Mouse (Mus musculus): ENCODE results near the gene Phf2. TPM values are rescaled to one million over a fixed set of nuclear protein-coding genes. Genes with fewer than 3 reads are reported as not detected.

Gene Phf2
- total and polyA plus RNA-seq, 2 experiments from 2014 or later = 4.7 to 25.0 TPM

- no peaks in the 10 kb centered on the region for H3K36me3 ChIP-seq (ENCODE audit: insufficient read depth, low read length)
- H3K4me2 ChIP-seq (ENCODE audit: low read depth, low read length) = no peak overlapping the region
- no peak overlapping the region for H3K4me3 ChIP-seq (ENCODE audit: low read length)
- TF ChIP-seq CTCF (IDR thresholded peaks at IDR 0.05; ENCODE audit: low read depth) = no peak
- no peak overlapping the region for H3K27ac ChIP-seq
- H3K4me1 ChIP-seq (ENCODE audit: insufficient read depth, low read length) = no peaks in the 10 kb centered on the region
- H3K9me3 ChIP-seq (ENCODE audit: low read length) = no peaks in the 10 kb centered on the region
- 90% methylated on average over 2 of the region's 2 CpGs for WGBS
- H3K9ac ChIP-seq (replicated peaks; ENCODE audit: low read length) = no peak overlapping the region
- ATAC-seq (no peak), DNase-seq (ENCODE audit: low spot score) (no peak)
- H3K27me3 ChIP-seq (ENCODE audit: insufficient read depth, low read length) = no peaks in the 10 kb centered on the region
Measured at GRCm38 (mm10) chr13:48838284-48838683, 32.6 kb downstream of the Phf2 start.

GRCm38 (mm10) chr13:48837537-48837936 is 33.4 kb downstream of the Phf2 start:
- Histone ChIP-seq H3K4me1 (ENCODE audit: insufficient read depth, low read length) (no peaks in the 10 kb centered on the region), H3K4me3 (ENCODE audit: low read length) (no peak overlapping the region), H3K27ac (no peak overlapping the region), H3K36me3 (ENCODE audit: insufficient read depth, low read length) (no peaks in the 10 kb centered on the region), H3K4me2 (ENCODE audit: low read depth, low read length) (no peak overlapping the region), H3K9me3 (ENCODE audit: low read length) (no peaks in the 10 kb centered on the region), H3K9ac (replicated peaks; ENCODE audit: low read length) (no peak overlapping the region), H3K27me3 (ENCODE audit: insufficient read depth, low read length) (no peaks in the 10 kb centered on the region)
- DNase-seq (ENCODE audit: low spot score) (no peak), ATAC-seq (no peak)
- TF ChIP-seq CTCF (IDR thresholded peaks at IDR 0.05; ENCODE audit: low read depth) = no peak
- WGBS = 90% methylated on average over 6 of the region's 6 CpGs

GRCm38 (mm10) chr13:48830528-48831250 is 40.2 kb downstream of the Phf2 start:
- 49% methylated on average over 14 of the region's 14 CpGs for WGBS
- peaks cover 28% of the 10 kb centered on the region; the same call in 1 of the 2 replicates for H3K36me3 ChIP-seq (ENCODE audit: insufficient read depth, low read length)
- 0 out of 2 replicates have a peak, but pooled peaks have one; percentile 4 for TF ChIP-seq CTCF (IDR thresholded peaks at IDR 0.05; ENCODE audit: low read depth)
- H3K9me3 ChIP-seq (ENCODE audit: low read length) = no peaks in the 10 kb centered on the region
- H3K4me1 ChIP-seq (ENCODE audit: insufficient read depth, low read length) = no peaks in the 10 kb centered on the region
- ATAC-seq (peak; percentile 69), DNase-seq (ENCODE audit: low spot score) (peak; percentile 70)
- no peaks in the 10 kb centered on the region for H3K27me3 ChIP-seq (ENCODE audit: insufficient read depth, low read length)
- no peak overlapping the region for H3K4me2 ChIP-seq (ENCODE audit: low read depth, low read length)
- 0 out of 2 replicates have a peak overlapping the region, but pooled peaks have one; percentile 11 for H3K27ac ChIP-seq
- no peak overlapping the region for H3K9ac ChIP-seq (replicated peaks; ENCODE audit: low read length)
- H3K4me3 ChIP-seq (ENCODE audit: low read length) = no peak overlapping the region

- Histone ChIP-seq H3K4me3 (ENCODE audit: low read length) (no peak overlapping the region), H3K4me1 (ENCODE audit: insufficient read depth, low read length) (no peaks in the 10 kb centered on the region), H3K36me3 (ENCODE audit: insufficient read depth, low read length) (peaks cover 37% of the 10 kb centered on the region; the same call in 1 of the 2 replicates), H3K4me2 (ENCODE audit: low read depth, low read length) (no peak overlapping the region), H3K27me3 (ENCODE audit: insufficient read depth, low read length) (no peaks in the 10 kb centered on the region), H3K9me3 (ENCODE audit: low read length) (no peaks in the 10 kb centered on the region), H3K27ac (no peak overlapping the region), H3K9ac (replicated peaks; ENCODE audit: low read length) (no peak overlapping the region)
- ATAC-seq = no peak
- WGBS = 74% methylated on average over 4 of the region's 4 CpGs
- no peak for TF ChIP-seq CTCF (IDR thresholded peaks at IDR 0.05; ENCODE audit: low read depth)
- DNase-seq (ENCODE audit: low spot score) = peak; percentile 28
Measured at GRCm38 (mm10) chr13:48829780-48830179, 41.1 kb downstream of the Phf2 start.

GRCm38 (mm10) chr13:48822871-48823270 is 48.0 kb downstream of the Phf2 start:
- Histone ChIP-seq H3K27me3 (ENCODE audit: insufficient read depth, low read length) (no peaks in the 10 kb centered on the region), H3K9ac (replicated peaks; ENCODE audit: low read length) (no peak overlapping the region), H3K27ac (no peak overlapping the region), H3K9me3 (ENCODE audit: low read length) (no peaks in the 10 kb centered on the region), H3K36me3 (ENCODE audit: insufficient read depth, low read length) (peaks cover 77% of the 10 kb centered on the region), H3K4me1 (ENCODE audit: insufficient read depth, low read length) (no peaks in the 10 kb centered on the region), H3K4me2 (ENCODE audit: low read depth, low read length) (no peak overlapping the region), H3K4me3 (ENCODE audit: low read length) (no peak overlapping the region)
- WGBS = 99% methylated on average over 9 of the region's 9 CpGs
- ATAC-seq (no peak), DNase-seq (ENCODE audit: low spot score) (no peak)
- TF ChIP-seq CTCF (IDR thresholded peaks at IDR 0.05; ENCODE audit: low read depth) = no peak

- H3K4me3 ChIP-seq (ENCODE audit: low read length) = no peak overlapping the region
- 92% methylated on average over 10 of the region's 10 CpGs for WGBS
- H3K4me2 ChIP-seq (ENCODE audit: low read depth, low read length) = no peak overlapping the region
- H3K4me1 ChIP-seq (ENCODE audit: insufficient read depth, low read length) = no peaks in the 10 kb centered on the region
- H3K36me3 ChIP-seq (ENCODE audit: insufficient read depth, low read length) = peaks cover 77% of the 10 kb centered on the region
- no peaks in the 10 kb centered on the region for H3K27me3 ChIP-seq (ENCODE audit: insufficient read depth, low read length)
- DNase-seq (ENCODE audit: low spot score) (no peak), ATAC-seq (no peak)
- H3K9ac ChIP-seq (replicated peaks; ENCODE audit: low read length) = no peak overlapping the region
- H3K9me3 ChIP-seq (ENCODE audit: low read length) = no peaks in the 10 kb centered on the region
- TF ChIP-seq CTCF (IDR thresholded peaks at IDR 0.05; ENCODE audit: low read depth) = no peak
- no peak overlapping the region for H3K27ac ChIP-seq
Measured at GRCm38 (mm10) chr13:48822288-48822687, 48.6 kb downstream of the Phf2 start.

GRCm38 (mm10) chr13:48819131-48819530 is 51.8 kb downstream of the Phf2 start:
- Histone ChIP-seq H3K27me3 (ENCODE audit: insufficient read depth, low read length) (no peaks in the 10 kb centered on the region), H3K4me3 (ENCODE audit: low read length) (no peak overlapping the region), H3K4me1 (ENCODE audit: insufficient read depth, low read length) (no peaks in the 10 kb centered on the region), H3K4me2 (ENCODE audit: low read depth, low read length) (no peak overlapping the region), H3K9me3 (ENCODE audit: low read length) (no peaks in the 10 kb centered on the region), H3K9ac (replicated peaks; ENCODE audit: low read length) (no peak overlapping the region), H3K27ac (no peak overlapping the region), H3K36me3 (ENCODE audit: insufficient read depth, low read length) (peaks cover 79% of the 10 kb centered on the region)
- ATAC-seq (no peak), DNase-seq (ENCODE audit: low spot score) (no peak)
- WGBS = 89% methylated on average over 3 of the region's 3 CpGs
- TF ChIP-seq CTCF (IDR thresholded peaks at IDR 0.05; ENCODE audit: low read depth) = no peak
